In genomic region chr13:92029666-92030065, GRCm38 (mm10) we compare ENCODE assay signal across 18 mouse cellular contexts.
DNase-seq lines count a peak whose midpoint lies in the region; ATAC-seq and TF ChIP-seq lines count a peak whose summit lies in the region.
"Had no signal": no experiment of that assay in that cellular context is flagged by ENCODE, and none has a peak within 500 bp of the region (broad histone marks: within the 10 kb centered on the region; RNA-seq: fewer than 3 reads in every experiment).

No protein-coding gene starts in this region.

- no peak overlapping the region for H3K4me2 ChIP-seq in forebrain, embryonic 15.5 days (replicated peaks)
- H3K4me2 ChIP-seq in forebrain, postnatal 0 days (ENCODE audit: low read depth): no peak overlapping the region
- H3K4me2 ChIP-seq: forebrain, embryonic 13.5 days; heart, embryonic 12.5 days; hindbrain, embryonic 15.5 days had no signal

- no peaks in the 10 kb centered on the region for H3K4me1 ChIP-seq in forebrain, embryonic 15.5 days
- no peaks in the 10 kb centered on the region for H3K4me1 ChIP-seq in forebrain, postnatal 0 days (ENCODE audit: insufficient read depth)
- H3K4me1 ChIP-seq: embryonic facial prominence, embryonic 10.5 days; forebrain, embryonic 13.5 days; heart, embryonic 12.5 days; hindbrain, embryonic 10.5 days; hindbrain, embryonic 15.5 days had no signal

- in situ Hi-C loops in Patski (cut with MboI; ENCODE audit: low pct_unique_long_range_greater_than_20kb): loop anchor here (25.0 kb wide), 1 partner anchor 92 kb away; no protein-coding TSS in a partner anchor

- H3K9me3 ChIP-seq in forebrain, embryonic 15.5 days: no peaks in the 10 kb centered on the region
- no peaks in the 10 kb centered on the region for H3K9me3 ChIP-seq in forebrain, postnatal 0 days (ENCODE audit: low read length)
- H3K9me3 ChIP-seq: embryonic facial prominence, embryonic 10.5 days; forebrain, embryonic 13.5 days; heart, embryonic 12.5 days; hindbrain, embryonic 10.5 days; hindbrain, embryonic 15.5 days had no signal

- H3K4me3 ChIP-seq in forebrain, embryonic 15.5 days: no peak overlapping the region
- no peak overlapping the region for H3K4me3 ChIP-seq in forebrain, postnatal 0 days (ENCODE audit: low read depth, low read length)
- H3K4me3 ChIP-seq: embryonic facial prominence, embryonic 10.5 days; forebrain, embryonic 13.5 days; heart, adult 2 months; heart, embryonic 12.5 days; hindbrain, embryonic 10.5 days; hindbrain, embryonic 15.5 days had no signal

- no peak for ATAC-seq in CD4-positive, CD25-positive, alpha-beta regulatory T cell, adult 4 months
- peak; percentile 62 for ATAC-seq in Patski
- ATAC-seq in forebrain, embryonic 15.5 days (replicated peaks): no peak
- ATAC-seq in forebrain, postnatal 0 days: no peak
- ATAC-seq: forebrain, embryonic 13.5 days had no signal

- H3K27me3 ChIP-seq in Patski: no peaks in the 10 kb centered on the region
- H3K27me3 ChIP-seq in forebrain, embryonic 15.5 days: no peaks in the 10 kb centered on the region
- H3K27me3 ChIP-seq in forebrain, postnatal 0 days (ENCODE audit: insufficient read depth, low read length): no peaks in the 10 kb centered on the region
- H3K27me3 ChIP-seq: forebrain, embryonic 13.5 days; heart, embryonic 12.5 days; hindbrain, embryonic 15.5 days had no signal

- H3K36me3 ChIP-seq in forebrain, embryonic 15.5 days: no peaks in the 10 kb centered on the region
- no peaks in the 10 kb centered on the region for H3K36me3 ChIP-seq in forebrain, postnatal 0 days (ENCODE audit: insufficient read depth)
- H3K36me3 ChIP-seq: embryonic facial prominence, embryonic 10.5 days; heart, embryonic 12.5 days; hindbrain, embryonic 10.5 days; hindbrain, embryonic 15.5 days had no signal

- no peak overlapping the region for H3K9ac ChIP-seq in forebrain, embryonic 15.5 days (replicated peaks)
- H3K9ac ChIP-seq in forebrain, postnatal 0 days: no peak overlapping the region
- H3K9ac ChIP-seq: forebrain, embryonic 13.5 days; heart, embryonic 12.5 days; hindbrain, embryonic 15.5 days had no signal

- TF ChIP-seq CTCF in Patski (IDR thresholded peaks at IDR 0.05): no peak
- TF ChIP-seq CTCF in forebrain, postnatal 0 days (IDR thresholded peaks at IDR 0.05; ENCODE audit: low read depth): no peak

- H3K27ac ChIP-seq in forebrain, embryonic 15.5 days (replicated peaks): no peak overlapping the region
- H3K27ac ChIP-seq in forebrain, postnatal 0 days (ENCODE audit: low read depth, low read length): no peak overlapping the region
- H3K27ac ChIP-seq: embryonic facial prominence, embryonic 10.5 days; forebrain, embryonic 13.5 days; heart, adult 2 months; hindbrain, embryonic 10.5 days; hindbrain, embryonic 15.5 days had no signal

- POLR2A ChIA-PET in Patski (lab: Charles Lee): no interaction called here

- 88% methylated on average over 3 of the region's 3 CpGs for WGBS in forebrain, embryonic 15.5 days
- 82% methylated on average over 3 of the region's 3 CpGs for WGBS in forebrain, postnatal 0 days

- CTCF ChIA-PET in Patski (lab: Charles Lee): no interaction called here

- DNase-seq in CD4-positive, CD25-positive, alpha-beta regulatory T cell, adult 2 months (ENCODE audit: low read depth, low spot score): peak; percentile 5
- DNase-seq in thymus, postnatal 0 days (ENCODE audit: low spot score): peak; percentile 3
- DNase-seq in thymus, postnatal 10 days (ENCODE audit: low spot score in 2 of 2): no peak
- DNase-seq in Patski (ENCODE audit: low read depth, low spot score): peak; percentile 39
- no peak for DNase-seq in forebrain, postnatal 0 days
- DNase-seq: adrenal gland, adult 2 months; adrenal gland, postnatal 25 days; cerebellum, adult 18-20 months; cerebellum, adult 9-11 months; cerebellum, postnatal 36 days; heart, adult 2 months had no signal

Comparison
In these comparisons a context has a peak if more than half of its experiments do, and no peak if none do; other contexts are left out.
1. DNase-seq: peak in CD4-positive, CD25-positive, alpha-beta regulatory T cell, adult 2 months (single experiment), thymus, postnatal 0 days (single experiment) and Patski (single experiment); none in thymus, postnatal 10 days (0 of 2) and forebrain, postnatal 0 days (single experiment).